Mouse (Mus musculus) brain, embryonic 18.5 days (tissue): ENCODE results near the gene Lrrc3.

Experiments
- DNase-seq: peaks from one replicate; pipeline ENCODE4 v3.0.0-alpha.2; 2012; ENCODE audit warnings: low read depth, low spot score

Gene Lrrc3

GRCm38 (mm10) chr10:77869651-77870050 is 32.7 kb downstream of the Lrrc3 start:
- no peak for DNase-seq

GRCm38 (mm10) chr10:77867546-77867945 is 34.8 kb downstream of the Lrrc3 start:
- no peak for DNase-seq

GRCm38 (mm10) chr10:77864762-77865143 is 37.6 kb downstream of the Lrrc3 start:
- no peak for DNase-seq

- DNase-seq, result no peak
These were observed 38.1 kb downstream of the Lrrc3 start for GRCm38 (mm10) chr10:77864067-77864761.

- DNase-seq, result no peak
These were observed 40.7 kb downstream of the Lrrc3 start, which contains the start of gene Gm3285 for GRCm38 (mm10) chr10:77861675-77862074. Gene Gm3285 (plus strand): TSS chr10:77861975.

GRCm38 (mm10) chr10:77852559-77852958 is 49.8 kb downstream of the Lrrc3 start, which contains the start of gene Gm10318:
Gene Gm10318 (plus strand): TSS chr10:77852859.
- no peak for DNase-seq
